Mouse (Mus musculus) testis, adult 2 months (tissue): Measurements from ENCODE around the gene Alkbh2.

Experiments
- CTCF ChIP-seq: fragments of 200-500 bp; IDR thresholded peaks from 2 replicates; pipeline ENCODE4 v1.5.1; 2012; ENCODE audit warnings: low read depth, mild to moderate bottlenecking, inconsistent platforms, low read length, moderate library complexity; ENCODE audit not compliant: control insufficient read depth, insufficient read depth, insufficient replicate concordance
- POLR2A ChIP-seq: fragments of 200-500 bp; IDR thresholded peaks from 2 replicates; pipeline ENCODE4 v1.6.1; 2012; ENCODE audit warnings: low read depth, mild to moderate bottlenecking, inconsistent platforms, low read length, moderate library complexity; ENCODE audit not compliant: control insufficient read depth

DNA sequence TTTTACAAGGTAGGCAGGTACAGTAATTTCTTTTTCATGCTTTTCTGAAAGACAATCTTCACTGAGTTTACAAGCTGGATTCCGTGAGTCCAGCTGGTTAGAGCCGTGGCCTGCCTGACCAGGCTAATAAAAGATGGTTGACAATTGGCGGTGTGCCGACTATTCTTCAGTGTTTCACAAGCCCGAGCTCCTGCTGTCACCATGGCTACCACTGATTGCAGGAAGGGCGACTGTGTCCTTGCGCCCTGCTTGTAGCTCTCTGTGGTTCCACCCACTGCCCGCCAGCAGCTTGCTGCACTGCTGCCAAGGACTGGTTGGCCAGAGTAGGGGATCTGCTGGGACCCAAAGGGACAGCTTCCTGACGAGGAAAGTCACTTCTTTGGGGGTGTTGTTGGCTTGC lies 11.2 kb upstream of the Alkbh2 start:
- TF ChIP-seq POLR2A (peak; percentile 32; the same call in 1 of the 2 replicates), CTCF (no peak)
